Mouse (Mus musculus) gonadal fat pad, adult 2 months (tissue): ENCODE measurements at regions not wholly inside any gene's neighbourhood (a gene's known extent, or its start where the extent isn't known, plus 50 kb on each side); places are given as distances from the start of the nearest gene placed in this dataset.
"Not testable (repeated sequence)": the region's sequence is repeated elsewhere in the genome, so short reads cannot be mapped to it uniquely, and the experiment has no call there.

ENCODE experiments used
- DNase-seq: peaks from one replicate; pipeline ENCODE4 v3.0.0-alpha.2; 2012; ENCODE audit warnings: low read depth

DNA sequence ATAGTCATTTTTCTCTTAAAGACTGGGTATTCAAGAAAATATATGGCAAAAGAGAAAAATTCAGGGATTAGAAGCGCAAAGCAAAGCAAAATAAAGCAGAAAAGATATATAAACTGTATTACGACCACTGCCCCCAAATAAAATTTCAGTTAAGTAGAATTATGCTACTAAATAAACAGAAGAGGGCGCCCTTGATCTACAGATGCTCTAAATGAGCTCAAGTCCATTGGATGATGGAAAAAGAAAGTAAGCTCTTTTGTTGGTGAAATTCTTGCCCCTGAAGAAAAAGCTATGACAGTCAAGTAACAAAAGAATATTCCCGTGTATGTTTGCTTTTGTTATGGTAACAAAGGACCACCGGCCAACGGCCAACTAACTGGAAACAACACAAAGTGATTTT lies 165.5 kb upstream of the Stk26 start:
- DNase-seq, result no peak

DNA sequence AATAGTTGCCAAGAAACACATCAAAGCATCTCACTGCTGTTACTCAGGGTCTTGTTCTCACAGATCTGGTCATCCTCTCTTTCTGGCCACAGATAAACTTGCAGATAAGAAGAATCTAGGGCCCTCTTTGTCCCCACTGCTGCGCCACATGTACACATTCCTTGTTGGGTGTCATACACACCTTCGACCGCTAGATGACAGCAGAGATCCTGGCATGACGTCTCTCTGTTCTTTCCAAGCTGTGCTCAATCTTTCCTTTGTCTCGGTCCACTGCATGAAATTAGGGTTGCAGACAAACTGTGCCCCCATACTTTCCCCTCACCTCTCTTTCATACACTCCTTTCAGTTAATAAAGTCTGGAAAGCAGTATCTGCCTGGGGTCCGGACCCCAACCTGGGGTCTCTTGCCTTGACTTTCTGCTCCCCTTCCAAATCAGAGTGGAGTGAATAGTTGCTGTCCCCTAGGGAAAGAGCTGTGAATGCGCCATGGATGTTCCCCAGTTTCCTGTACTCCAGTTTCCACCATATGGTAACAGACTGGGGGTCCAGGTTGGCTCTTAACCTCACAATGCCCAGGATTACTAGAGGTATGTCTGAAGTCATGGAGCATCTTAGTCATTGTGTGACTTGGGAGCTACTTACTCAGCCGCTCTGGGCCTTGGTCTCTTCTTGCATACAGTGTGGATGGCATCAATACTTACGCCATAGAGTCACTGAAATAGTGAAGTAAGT lies 182.8 kb upstream of the Stk26 start:
- DNase-seq, result no peak

DNA sequence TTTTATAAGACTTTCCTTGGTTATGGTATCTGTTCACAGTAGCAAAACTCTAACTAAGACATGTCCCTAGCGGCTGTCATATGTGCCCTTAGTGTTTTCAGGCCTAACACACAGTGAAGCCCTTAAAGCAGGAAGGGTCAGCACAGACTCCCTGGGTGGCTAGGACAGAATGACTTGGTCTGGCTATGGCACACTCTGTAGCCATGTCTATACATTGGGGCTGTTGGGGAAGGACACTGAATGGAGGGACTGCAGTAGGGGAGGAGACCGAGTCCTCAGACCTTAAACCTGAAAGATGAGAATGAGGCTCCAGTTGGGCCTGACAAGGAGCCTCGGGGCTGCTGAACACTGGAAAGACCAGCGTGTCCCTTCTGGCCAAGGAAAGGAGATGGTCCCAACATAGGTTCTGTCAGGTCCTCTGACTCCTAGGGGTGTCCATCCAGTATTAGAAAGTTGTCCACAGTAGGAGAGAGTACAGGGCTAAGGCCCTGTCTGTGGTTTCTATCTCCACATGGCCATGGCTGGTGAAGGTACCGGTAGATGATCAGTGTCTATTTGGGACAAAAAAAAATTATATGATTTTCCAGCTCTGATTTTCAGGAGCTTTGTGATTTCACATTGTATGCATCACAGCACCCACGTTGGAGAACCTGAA lies 183.5 kb upstream of the Stk26 start:
- no peak for DNase-seq

DNA sequence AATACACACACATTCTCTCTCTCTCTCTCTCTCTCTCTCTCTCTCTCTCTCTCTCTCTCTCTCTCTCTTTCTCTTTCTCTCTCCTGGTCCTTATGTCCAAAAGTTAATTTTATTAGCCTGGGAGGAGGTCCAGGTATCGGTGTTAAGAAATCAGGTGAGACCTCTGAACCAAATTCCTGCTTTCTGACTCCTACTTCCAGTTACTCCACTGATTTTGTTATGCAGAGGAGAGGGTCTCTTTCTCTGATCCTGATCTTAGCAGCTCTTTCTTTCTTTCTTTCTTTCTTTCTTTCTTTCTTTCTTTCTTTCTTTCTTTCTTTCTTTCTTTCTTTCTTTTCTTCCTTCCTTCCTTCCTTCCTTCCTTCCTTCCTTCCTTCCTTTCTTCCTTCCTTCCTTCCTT lies 185.5 kb upstream of the Stk26 start:
- DNase-seq, result not testable (repeated sequence)

DNA sequence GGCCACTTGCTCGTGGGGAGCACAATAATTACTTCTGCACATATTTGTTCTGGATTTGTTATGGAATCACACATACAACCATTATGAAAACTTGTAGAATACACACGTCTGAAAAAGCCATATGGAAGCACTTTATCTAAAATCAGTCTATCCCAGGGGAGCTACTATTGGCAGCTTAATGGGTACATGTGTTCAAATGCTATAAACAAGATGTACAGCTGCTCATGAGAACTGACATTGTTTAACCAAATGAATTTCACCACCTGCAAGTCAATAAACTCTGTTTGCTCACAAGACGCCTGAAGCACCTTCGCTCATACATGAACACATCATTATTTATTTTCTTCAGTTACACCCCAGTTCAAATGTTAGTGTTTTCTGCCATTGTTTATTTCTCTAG lies 199.5 kb upstream of the Stk26 start:
- DNase-seq, result no peak

GRCm38 (mm10) chrX:50635634-50636033 lies 205.2 kb upstream of the Stk26 start:
- no peak for DNase-seq

DNA sequence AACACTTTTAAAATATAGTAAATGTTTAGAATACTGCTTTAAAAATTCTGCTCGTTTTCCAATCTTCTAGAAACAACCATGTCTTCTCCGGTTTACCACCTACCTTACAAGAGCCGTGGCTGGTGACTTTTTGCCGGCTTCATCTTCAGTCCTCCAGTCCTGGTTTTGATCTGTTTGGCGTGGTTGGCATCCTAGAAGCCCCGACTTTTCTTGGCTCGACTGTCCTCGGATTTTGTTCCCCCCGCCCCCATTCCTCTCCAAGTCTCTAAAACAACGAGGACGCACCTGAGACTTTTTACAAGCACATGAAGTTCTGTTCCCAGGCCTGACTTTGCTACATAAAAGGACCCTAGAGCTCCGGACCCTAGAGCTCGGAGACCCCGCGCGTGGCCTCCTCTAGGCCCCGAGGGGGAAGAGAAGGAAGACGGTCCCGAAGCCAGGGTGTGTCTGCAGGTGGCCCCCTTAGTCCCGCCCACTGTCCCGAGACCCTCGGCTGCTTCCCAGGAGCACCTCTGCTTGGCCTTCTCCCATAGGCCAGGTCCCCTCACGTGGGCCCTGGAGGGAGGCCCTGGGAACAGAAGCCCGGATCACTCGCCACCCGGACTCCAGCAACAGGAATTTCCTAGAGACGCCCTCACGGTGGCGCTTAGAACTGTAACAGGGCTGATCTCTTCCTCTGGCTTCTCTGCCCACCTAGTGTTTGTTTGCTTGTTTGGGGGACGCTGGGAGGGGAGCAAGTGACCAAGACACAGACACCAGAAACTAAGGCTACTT lies 205.8 kb upstream of the Stk26 start:
- DNase-seq, result peak; percentile 31

- no peak for DNase-seq
These were observed 204.2 kb upstream of the Olfr1324 start for GRCm38 (mm10) chrX:50632536-50632935.

GRCm38 (mm10) chrX:50625336-50625735 lies 197.0 kb upstream of the Olfr1324 start:
- DNase-seq, result no peak

- no peak for DNase-seq
These were observed 194.7 kb upstream of the Olfr1324 start for GRCm38 (mm10) chrX:50622984-50623455.

DNA sequence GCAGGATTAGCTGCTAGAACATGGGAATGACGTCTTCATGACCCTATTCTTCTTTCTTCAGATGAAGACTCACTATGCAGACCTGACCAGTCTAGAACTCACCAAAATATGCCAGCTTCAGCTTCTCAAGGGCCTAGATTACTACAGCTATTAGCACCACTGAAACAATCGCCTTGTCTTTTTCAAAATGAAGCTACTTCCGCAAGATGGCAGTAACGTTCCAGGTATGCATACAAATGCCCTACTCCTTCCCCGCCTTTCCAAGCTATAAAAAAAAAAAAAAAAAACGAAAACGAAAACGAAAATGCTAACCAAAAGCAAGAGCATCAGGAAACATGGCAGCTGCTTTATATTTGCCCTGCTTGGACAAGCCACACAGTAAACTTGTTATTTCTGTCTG lies 192.6 kb upstream of the Olfr1324 start:
- DNase-seq, result no peak

DNA sequence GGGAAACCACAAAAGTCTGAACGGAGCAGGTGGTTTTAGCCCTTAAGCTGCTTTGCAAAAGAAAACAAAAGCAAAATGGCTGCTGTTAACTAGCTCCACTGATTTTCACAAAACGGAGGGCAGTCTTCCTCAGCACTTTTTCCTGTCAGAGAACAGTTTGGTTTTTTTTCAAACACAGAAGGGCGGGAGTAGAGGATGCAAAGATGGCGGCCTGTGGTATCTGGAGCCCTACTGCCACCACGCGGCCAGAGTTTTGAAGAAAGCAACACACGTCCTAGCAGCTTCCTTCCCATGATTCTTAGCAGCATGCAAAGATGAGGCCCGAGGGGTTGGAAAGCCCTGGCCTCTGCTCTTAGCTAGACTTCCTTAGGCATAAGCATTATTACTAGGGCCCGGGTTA lies 191.6 kb upstream of the Olfr1324 start:
- no peak for DNase-seq

GRCm38 (mm10) chrX:50618936-50619335 lies 190.6 kb upstream of the Olfr1324 start:
- DNase-seq, result no peak

- not testable (repeated sequence) for DNase-seq
These were observed 188.6 kb upstream of the Olfr1324 start for GRCm38 (mm10) chrX:50616920-50617319.

DNA sequence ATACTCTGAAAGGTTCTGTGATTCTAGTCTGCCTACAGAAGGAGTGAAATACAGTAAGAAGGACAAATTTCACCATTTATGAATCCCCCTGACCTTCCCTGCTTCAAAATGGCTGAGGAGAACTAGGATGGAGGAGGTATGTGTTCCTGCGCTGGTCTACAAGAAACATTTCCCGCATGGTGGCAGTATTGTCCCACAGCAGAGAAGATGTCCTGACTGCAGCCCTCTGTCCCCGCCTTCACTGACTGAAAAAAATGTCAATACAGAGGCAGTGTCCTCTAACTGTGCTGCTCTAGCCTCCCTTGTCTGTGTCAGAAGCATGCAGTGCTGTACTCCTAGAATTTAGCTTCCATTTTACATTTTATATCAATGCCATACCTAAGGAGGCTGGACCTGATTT lies 186.6 kb upstream of the Olfr1324 start:
- DNase-seq, result not testable (repeated sequence)

DNA sequence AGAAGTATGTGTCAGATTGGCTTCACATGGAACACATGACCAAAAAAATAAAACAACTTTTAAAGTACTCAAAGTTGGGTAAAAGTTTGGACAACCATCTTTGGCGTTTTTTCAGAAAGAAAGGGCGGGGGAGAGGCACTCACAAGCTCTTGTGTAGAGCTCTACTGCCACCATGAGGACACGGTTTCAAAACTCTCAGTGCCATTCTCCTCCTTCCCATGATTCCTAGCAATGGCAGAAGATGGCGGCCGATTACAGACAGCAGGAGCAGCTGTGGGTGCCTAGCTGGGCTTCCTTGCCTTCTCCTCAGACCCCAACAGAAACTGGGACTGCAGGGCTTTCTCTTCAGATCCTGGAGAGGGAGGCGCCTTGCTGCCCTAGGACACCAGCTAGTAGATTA lies 186.1 kb upstream of the Olfr1324 start:
- DNase-seq, result not testable (repeated sequence)

DNA sequence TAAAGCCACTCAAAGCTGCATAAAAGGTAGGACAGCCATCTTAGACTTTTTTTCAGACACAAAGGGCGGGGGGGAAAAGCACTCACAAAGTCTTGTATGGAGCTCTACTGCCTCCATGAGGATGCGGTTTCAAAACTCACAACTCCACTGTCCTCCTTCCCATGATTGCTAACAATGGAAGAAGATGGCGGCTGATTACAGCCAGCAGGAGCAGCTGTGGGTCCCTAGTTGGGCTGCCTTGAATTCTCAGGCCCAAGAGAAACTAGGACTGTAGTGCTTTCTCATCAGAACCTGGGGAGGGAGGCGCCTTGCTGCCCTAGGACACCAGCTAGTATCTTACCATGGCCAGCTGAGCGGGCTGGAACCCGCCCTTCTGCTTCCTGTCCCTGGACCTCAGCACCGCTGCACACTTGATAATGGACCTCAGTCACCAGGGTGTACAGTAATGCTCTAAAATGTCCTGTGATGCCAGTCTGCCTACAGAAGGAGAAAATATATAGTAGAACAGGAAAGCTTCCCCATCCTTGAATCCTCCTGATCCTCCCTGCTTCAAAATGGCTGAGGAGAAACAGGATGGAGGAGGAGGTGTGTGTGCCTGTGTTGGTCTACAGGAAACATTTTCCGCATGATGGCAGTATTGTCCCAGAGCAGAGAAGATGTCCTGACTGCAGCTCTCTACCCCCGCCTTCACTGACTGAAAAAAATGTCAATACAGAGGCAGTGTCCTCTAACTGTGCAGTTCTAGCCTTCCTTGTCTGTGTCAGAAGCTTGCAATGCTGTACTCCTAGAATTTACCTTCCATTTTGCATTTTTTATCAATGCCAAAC lies 183.7 kb upstream of the Olfr1324 start:
- no peak for DNase-seq

DNA sequence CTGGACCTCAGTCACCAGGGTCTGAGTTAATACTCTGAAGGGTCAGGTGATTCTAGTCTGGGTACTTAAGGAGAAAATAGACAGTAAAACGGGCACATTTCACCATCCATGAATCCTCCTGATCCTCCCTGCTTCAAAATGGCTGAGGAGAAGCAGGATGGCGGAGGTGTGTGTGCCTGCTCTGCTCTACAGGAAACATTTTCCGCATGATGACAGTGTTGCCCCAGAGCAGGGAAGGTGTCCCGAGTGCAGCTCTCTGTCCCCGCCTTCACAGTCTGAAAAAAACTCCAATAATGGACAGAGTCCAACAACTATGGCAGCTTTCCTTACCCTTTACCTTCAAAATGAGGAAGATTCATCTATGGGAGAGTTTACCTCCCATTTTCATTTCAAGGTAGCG lies 179.8 kb upstream of the Olfr1324 start:
- not testable (repeated sequence) for DNase-seq

DNA sequence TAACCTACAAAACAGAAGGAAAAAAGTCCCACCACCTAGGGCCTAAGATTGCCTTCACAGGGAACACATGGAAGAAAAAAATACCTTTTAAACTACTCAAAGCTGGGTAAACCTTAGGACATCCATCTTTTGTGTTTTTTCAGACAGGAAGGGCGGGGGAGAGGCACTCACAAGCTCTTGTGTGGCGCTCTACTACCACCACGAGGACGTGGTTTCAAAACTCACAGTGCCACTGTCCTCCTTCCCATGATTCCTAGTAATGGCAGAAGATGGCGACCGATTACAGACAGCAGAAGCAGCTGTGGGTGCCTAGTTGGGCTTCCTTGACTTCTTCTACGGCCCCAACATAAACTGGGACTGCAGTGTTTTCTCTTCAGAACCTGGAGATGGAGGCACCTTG lies 179.3 kb upstream of the Olfr1324 start:
- no peak for DNase-seq

DNA sequence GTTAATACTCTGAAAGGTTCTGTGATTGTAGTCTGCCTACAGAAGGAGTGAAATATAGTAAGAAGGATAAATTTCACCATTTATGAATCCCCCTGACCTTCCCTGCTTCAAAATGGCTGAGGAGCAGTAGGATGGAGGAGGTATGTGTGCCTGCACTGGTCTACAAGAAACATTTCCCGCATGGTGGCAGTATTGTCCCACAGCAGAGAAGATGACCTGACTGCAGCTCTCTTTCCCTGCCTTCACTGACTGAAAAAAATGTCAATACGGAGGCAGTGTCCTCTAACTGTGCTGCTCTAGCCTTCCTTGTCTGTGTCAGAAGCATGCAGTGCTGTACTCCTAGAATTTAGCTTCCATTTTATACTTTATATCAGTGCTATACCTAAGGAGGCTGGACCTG lies 177.2 kb upstream of the Olfr1324 start:
- not testable (repeated sequence) for DNase-seq

DNA sequence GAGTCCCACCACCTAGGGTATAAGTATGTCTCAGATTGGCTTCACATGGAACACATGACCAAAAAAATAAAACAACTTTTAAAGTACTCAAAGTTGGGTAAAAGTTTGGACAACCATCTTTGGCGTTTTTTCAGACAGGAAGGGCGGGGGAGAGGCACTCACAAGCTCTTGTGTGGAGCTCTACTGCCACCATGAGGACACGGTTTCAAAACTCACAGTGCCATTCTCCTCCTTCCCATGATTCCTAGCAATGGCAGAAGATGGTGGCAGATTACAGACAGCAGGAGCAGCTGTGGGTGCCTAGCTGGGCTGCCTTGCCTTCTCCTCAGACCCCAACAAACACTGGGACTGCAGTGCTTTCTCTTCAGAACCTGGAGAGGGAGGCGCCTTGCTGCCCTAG lies 176.7 kb upstream of the Olfr1324 start:
- not testable (repeated sequence) for DNase-seq

- not testable (repeated sequence) for DNase-seq
These were observed 174.6 kb upstream of the Olfr1324 start for GRCm38 (mm10) chrX:50602881-50603280.
